Mouse (Mus musculus): Measurements from ENCODE around the gene Pmpca.

DNA sequence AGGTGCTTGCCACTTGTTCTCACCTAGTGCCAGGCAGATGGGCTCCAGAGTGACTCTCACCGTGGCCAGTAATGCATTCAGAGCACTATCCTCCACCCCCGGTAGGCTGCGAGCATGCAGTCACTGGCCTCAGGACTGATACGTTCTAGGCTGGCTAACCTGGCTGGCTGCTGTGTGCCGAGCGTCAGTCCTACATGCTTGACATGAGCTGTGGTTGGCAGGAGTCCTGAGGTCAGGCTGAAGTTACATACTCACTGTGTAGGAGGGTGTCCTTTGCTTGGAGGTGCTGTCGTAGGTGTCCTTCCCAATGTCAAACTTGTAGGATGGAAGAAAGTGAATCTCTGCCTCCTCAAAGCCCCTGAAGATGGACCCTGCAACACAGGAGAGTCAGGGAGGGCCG lies 9.8 kb downstream of the Pmpca start:
- TF ChIP-seq CTCF (IDR thresholded peaks at IDR 0.05; ENCODE audit: low read depth) (no peak), EP300 (optimal IDR thresholded peaks at IDR 0.05) (no peak)

Data from stomach, postnatal 0 days (tissue).